Mouse (Mus musculus) adipocyte (in vitro differentiated cells): ENCODE data around the gene Mrtfa.
"Not testable (repeated sequence)": the region's sequence is repeated elsewhere in the genome, so short reads cannot be mapped to it uniquely, and the experiment has no call there.

Experiments used
- DNase-seq: peaks from one replicate; pipeline ENCODE4 v3.0.0-alpha.2; 2016; ENCODE audit warnings: low spot score

The Mrtfa gene

GRCm38 (mm10) chr15:81190630-81191178, at the start of gene Mrtfa:
Mrtfa (minus strand) TSS chr15:81190757.
- peak; percentile 99 for DNase-seq

GRCm38 (mm10) chr15:81239794-81240343, 49.3 kb upstream of the Mrtfa start:
- no peak for DNase-seq

- DNase-seq: no peak
Observed at GRCm38 (mm10) chr15:81239261-81239660, 48.7 kb upstream of the Mrtfa start.

- no peak for DNase-seq
Observed at GRCm38 (mm10) chr15:81237471-81237870, 46.9 kb upstream of the Mrtfa start.

GRCm38 (mm10) chr15:81236062-81236461, 45.5 kb upstream of the Mrtfa start:
- DNase-seq: no peak

GRCm38 (mm10) chr15:81235086-81235920, 44.7 kb upstream of the Mrtfa start, which contains the start of gene Mchr1:
Mchr1 (plus strand) TSS chr15:81235499.
- no peak for DNase-seq

GRCm38 (mm10) chr15:81231325-81231724, 40.8 kb upstream of the Mrtfa start:
- DNase-seq: no peak

- DNase-seq: no peak
Observed at GRCm38 (mm10) chr15:81229791-81230190, 39.2 kb upstream of the Mrtfa start.

GRCm38 (mm10) chr15:81228258-81228657, 37.7 kb upstream of the Mrtfa start:
- DNase-seq: no peak

- no peak for DNase-seq
Observed at GRCm38 (mm10) chr15:81227275-81227674, 36.7 kb upstream of the Mrtfa start.

GRCm38 (mm10) chr15:81226796-81227195, 36.2 kb upstream of the Mrtfa start:
- DNase-seq: no peak

GRCm38 (mm10) chr15:81225732-81226131, 35.2 kb upstream of the Mrtfa start:
- no peak for DNase-seq

- no peak for DNase-seq
Observed at GRCm38 (mm10) chr15:81225016-81225415, 34.5 kb upstream of the Mrtfa start.

GRCm38 (mm10) chr15:81221446-81221845, 30.9 kb upstream of the Mrtfa start:
- DNase-seq: no peak

- DNase-seq: not testable (repeated sequence)
Observed at GRCm38 (mm10) chr15:81220051-81220450, 29.5 kb upstream of the Mrtfa start.

- DNase-seq: no peak
Observed at GRCm38 (mm10) chr15:81219054-81219453, 28.5 kb upstream of the Mrtfa start.

- no peak for DNase-seq
Observed at GRCm38 (mm10) chr15:81216906-81217653, 26.5 kb upstream of the Mrtfa start.

GRCm38 (mm10) chr15:81212976-81213375, 22.4 kb upstream of the Mrtfa start:
- no peak for DNase-seq

- no peak for DNase-seq
Observed at GRCm38 (mm10) chr15:81210496-81210895, 19.9 kb upstream of the Mrtfa start.

- no peak for DNase-seq
Observed at GRCm38 (mm10) chr15:81202462-81202861, 11.9 kb upstream of the Mrtfa start.

- DNase-seq: peak; percentile 93
Observed at GRCm38 (mm10) chr15:81199372-81199959, 8.9 kb upstream of the Mrtfa start.

GRCm38 (mm10) chr15:81198447-81198846, 7.9 kb upstream of the Mrtfa start:
- DNase-seq: no peak
